Mouse (Mus musculus) hematopoietic stem cell, adult 5-6 weeks (primary cell): Measurements from ENCODE around the gene Cav3. TPM values are rescaled to one million over a fixed set of nuclear protein-coding genes. Genes with fewer than 3 reads are reported as not detected.

Source experiments
- ATAC-seq, 2 experiments: fragments of 125-278 bp in 1 of 2; replicated peaks in 1 of 2; 2 replicates each; pipeline ENCODE4 v1.8.0; 2016 to 2017; ENCODE audit warnings: inconsistent platforms in 2 of 2, mild to moderate bottlenecking in 2 of 2, moderate number of reproducible peaks in 2 of 2, low read depth in 1 of 2, moderate TSS enrichment in 1 of 2; ENCODE audit not compliant: low FRiP score in 2 of 2, poor library complexity in 2 of 2, severe bottlenecking in 2 of 2, insufficient read depth in 1 of 2, low TSS enrichment in 1 of 2
- total RNA-seq: library from RNA; stranded (forward); fragments of 172-1452, 232-1000 nt; gene quantifications from 2 replicates; pipeline ENCODE4 v1.2.3, GENCODE M21; 2017

The Cav3 gene
- total RNA-seq: not detected in 2 replicates

DNA sequence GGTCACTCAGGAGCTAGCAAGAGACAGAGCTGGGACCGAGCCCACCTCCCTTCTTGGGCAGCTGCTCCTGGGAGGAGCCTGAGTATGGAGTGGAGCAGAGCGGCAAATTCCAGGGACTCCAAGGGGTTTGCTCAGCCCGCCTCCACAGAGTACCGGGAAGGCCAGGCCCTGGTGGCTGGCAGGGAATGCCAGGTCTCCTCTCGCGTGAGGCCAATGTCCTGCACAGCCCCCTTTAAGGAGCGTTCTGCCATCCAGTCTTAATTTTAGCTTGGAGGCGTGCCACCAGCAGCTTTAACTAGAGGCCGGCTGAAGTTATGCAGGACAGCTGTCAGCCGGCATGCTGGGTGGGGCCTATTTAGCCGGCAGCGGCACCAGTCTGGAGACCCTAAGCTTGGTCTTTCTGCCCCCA is at the start of gene Cav3:
Gene Cav3 (plus strand): TSS at position 165 of the 409 bp plus-strand sequence.
- ATAC-seq: no peak

- no peak for ATAC-seq
Observed at GRCm38 (mm10) chr6:112419333-112419732, 40.0 kb upstream of the Cav3 start.

DNA sequence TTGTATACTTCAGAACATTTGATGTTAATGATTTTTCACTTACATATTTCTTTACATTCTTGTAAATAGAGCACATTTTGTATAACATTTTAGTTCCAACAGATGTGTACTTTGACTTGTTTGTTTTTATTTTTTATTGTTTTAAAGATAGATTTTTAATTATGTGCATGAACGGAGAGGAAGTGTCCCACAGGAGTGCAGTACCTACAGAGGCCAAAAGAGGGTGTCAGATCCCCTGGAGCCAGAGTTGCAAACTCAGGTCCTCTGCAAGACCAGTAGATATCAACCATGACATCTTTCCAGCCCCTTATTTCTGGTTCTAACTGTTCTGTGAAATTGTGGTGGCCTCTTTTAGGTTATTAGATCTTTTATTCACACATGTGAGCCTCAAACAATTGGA is 38.4 kb upstream of the Cav3 start:
- ATAC-seq: no peak

DNA sequence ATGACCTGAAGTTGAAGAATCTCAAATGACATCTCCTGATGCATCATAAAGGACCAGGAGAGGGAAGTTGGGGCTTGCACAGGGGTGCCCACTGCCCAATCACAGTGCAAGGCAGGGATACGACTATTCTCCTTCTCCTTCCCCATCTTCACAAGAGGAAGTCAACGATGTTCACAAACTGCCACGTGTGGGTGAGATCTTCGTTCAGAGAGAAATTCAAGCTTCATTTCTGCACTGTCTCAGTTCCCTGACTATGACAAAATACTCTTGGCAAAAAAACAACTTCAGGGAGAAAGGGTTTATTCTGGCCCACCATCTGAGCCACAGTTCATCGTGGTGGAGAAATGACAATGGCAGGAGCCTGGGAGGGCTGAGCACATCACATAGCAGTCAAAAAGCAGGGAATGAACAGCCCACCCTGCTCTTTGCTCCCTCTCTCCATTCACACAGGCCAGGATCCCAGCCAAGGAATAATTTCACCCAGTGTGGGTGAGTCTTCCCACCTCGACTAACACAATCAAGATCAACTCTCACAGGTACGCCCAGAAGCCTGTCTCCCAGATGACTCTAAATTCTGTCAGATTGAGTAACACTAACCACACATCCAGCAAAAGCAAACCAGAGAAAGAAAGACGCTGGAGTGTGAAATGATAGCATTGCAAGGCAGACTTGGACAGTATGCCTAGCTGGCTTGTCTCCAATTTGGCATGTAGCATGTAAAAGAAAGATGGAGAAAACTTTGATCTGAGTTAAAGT is 35.4 kb upstream of the Cav3 start:
- no peak for ATAC-seq

- no peak for ATAC-seq
Observed at GRCm38 (mm10) chr6:112426018-112426732, 33.1 kb upstream of the Cav3 start.

DNA sequence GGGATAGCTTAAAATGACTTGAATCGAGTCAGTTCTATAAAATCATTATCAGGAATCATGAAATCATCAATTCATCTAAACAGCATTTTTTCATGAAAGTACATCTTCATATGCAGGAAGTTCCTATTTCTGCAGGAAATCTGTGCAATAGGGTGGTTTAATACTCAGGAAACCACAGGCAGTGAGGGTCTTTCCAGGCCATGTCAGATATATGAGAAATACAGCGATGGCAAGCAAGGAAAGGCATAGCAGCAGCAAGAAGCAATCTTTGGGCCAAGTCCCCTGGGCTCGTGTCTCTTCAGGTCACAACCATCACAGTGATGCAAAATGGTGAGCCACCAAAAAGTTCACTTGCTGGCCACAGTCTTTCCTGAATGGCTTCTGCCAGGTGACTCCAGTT is 13.6 kb upstream of the Cav3 start:
- peak; percentile 76 to 79 for ATAC-seq

DNA sequence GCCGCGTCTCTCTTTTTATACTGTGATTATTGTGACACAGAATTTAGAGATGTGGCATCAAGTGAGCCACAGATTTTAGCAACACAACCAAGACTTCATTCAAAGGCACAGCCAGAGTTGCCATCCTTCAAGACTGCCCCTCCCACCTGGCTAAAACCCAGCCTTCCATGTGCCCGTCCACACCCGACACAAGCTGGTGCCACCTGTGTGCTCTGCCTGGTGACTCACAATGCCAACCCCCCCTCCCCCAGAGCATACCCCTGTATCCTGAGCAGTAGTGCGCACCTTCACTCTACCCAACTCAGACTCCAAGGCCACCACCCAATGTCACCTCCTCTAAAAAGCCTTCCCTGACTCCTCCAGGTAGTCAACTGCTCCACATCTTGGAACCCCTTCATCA is 2.2 kb downstream of the Cav3 start:
- no peak for ATAC-seq

GRCm38 (mm10) chr6:112463331-112463730 is 4.0 kb downstream of the Cav3 start:
- ATAC-seq: no peak

- no peak for ATAC-seq
Observed at GRCm38 (mm10) chr6:112465441-112465840, 6.1 kb downstream of the Cav3 start.

- no peak for ATAC-seq
Observed at GRCm38 (mm10) chr6:112466001-112466400, 6.7 kb downstream of the Cav3 start.

GRCm38 (mm10) chr6:112471644-112472043 is 12.3 kb downstream of the Cav3 start:
- peak; percentile 18 to 56; a peak in 3 of 4 replicates for ATAC-seq

DNA sequence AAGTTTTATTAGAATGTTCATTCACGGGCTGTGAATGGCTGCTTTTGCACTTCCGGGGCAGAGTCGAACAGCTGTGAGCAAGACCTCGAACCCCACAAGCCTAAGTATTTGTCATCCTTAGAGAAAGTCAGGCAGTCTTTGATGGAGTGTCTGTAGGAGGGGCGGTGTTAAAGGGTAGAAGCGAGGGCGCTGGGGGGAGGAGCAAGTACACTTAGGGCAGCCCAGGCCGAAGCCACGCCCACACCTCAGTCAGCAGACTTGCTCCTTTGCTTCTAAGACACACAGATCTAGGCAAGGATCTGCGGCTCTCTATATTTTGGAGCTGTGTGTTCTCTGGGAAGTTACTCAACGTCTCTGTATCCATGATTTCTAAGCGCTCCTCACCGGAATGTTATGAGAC is 20.6 kb downstream of the Cav3 start:
- no peak for ATAC-seq

GRCm38 (mm10) chr6:112484316-112484715 is 25.0 kb downstream of the Cav3 start:
- peak; percentile 63 to 86 for ATAC-seq

DNA sequence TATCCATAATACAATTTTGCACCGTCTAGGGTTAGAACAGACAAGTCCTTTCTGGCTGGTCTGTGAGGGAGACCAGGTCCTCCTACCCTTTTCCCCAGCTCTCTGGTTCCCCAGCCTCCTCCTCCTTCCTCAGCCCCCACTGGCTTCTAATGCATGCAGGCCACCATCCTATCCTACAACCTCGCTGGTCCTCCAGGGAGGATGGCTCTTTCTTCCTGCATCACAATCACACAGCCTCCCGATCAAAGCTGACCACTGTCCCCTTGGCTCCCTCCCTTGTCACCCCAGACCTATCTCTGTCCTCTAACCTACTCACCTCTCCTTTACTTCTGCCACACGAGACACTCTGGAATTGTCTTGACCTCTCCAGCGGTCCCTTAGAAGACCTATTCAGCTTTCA is 28.7 kb downstream of the Cav3 start:
- no peak for ATAC-seq

- ATAC-seq: no peak
Observed at GRCm38 (mm10) chr6:112488821-112489180, 29.5 kb downstream of the Cav3 start.

DNA sequence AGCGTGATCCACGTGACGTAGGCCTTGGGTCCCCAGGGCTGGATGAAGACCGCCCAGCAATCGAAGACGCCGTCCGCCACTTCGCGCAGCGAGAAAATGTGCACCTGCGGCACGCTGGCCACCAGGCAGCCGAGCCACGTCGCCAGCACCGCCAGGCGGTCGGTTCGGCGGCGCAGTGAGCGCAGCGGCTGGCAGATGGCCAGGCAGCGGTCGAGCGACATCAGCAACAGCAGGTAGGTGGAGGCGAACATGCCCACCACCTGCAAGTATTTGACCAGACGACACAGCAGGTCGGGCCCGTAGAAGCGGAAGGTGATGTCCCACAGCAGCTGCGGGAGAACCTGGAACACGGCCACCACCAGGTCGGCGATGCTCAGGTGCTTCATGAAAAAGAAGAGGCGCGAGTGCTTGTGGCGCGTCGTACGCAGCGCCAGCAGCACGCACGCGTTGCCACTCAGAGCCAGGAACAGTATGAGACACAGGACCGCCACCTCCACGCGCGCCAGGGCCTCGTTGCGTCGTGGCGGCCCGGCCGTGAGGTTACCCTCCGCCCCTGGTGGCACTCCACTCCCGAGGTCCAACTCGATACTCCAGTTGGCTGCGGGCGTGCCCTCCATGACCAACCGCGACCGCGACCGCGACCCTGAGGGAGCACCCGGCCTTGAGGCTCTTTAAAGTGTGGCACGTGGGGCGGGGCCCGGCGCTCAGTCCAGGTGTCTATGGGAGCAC is 30.0 kb downstream of the Cav3 start:
- ATAC-seq: peak; percentile 25 to 30; a peak in 2 of 4 replicates

- ATAC-seq: peak in 1 of 2 experiments; percentile 6; a peak in 1 of 4 replicates
Observed at GRCm38 (mm10) chr6:112489910-112490559, 30.7 kb downstream of the Cav3 start, which contains the start of gene Oxtr. Oxtr (minus strand) TSS chr6:112489943.
